Mouse (Mus musculus) layer of hippocampus, adult 18-20 months (tissue): ENCODE data around the gene Wdr63. TPM values are rescaled to one million over a fixed set of nuclear protein-coding genes. Genes with fewer than 3 reads are reported as not detected.

ENCODE experiments used
- DNase-seq, 2 experiments: peaks; one replicate each; pipeline ENCODE4 v3.0.0; 2022; ENCODE audit warnings: low spot score in 2 of 2
- total RNA-seq, 2 experiments: library from RNA; stranded (reverse); gene quantifications; 2 replicates each; pipeline ENCODE4 v1.2.3; 2021

Gene Wdr63
- total RNA-seq, 2 experiments from 2014 or later = 1.1 TPM

- no peak for DNase-seq
Measured at GRCm38 (mm10) chr3:146053873-146054272, 54.1 kb downstream of the Wdr63 start.

GRCm38 (mm10) chr3:146053082-146053814 lies 54.7 kb downstream of the Wdr63 start:
- DNase-seq = no peak

GRCm38 (mm10) chr3:146051277-146052007 lies 56.5 kb downstream of the Wdr63 start:
- DNase-seq = peak in 1 of 2 experiments; percentile 38

- no peak for DNase-seq
Measured at GRCm38 (mm10) chr3:146049951-146050350, 58.0 kb downstream of the Wdr63 start.

- DNase-seq = no peak
Measured at GRCm38 (mm10) chr3:146047704-146048207, 60.2 kb downstream of the Wdr63 start.

- no peak for DNase-seq
Measured at GRCm38 (mm10) chr3:146046076-146046475, 61.9 kb downstream of the Wdr63 start.

- DNase-seq = no peak
Measured at GRCm38 (mm10) chr3:146044977-146045376, 63.0 kb downstream of the Wdr63 start.

- DNase-seq = no peak
Measured at GRCm38 (mm10) chr3:146041382-146041781, 66.5 kb downstream of the Wdr63 start.

- no peak for DNase-seq
Measured at GRCm38 (mm10) chr3:146039132-146039903, 68.6 kb downstream of the Wdr63 start.

- no peak for DNase-seq
Measured at GRCm38 (mm10) chr3:146037906-146038305, 70.0 kb downstream of the Wdr63 start.

- no peak for DNase-seq
Measured at GRCm38 (mm10) chr3:146032976-146033375, 75.0 kb downstream of the Wdr63 start.

- no peak for DNase-seq
Measured at GRCm38 (mm10) chr3:146030255-146030836, 77.6 kb downstream of the Wdr63 start.

GRCm38 (mm10) chr3:146029234-146029633 lies 78.7 kb downstream of the Wdr63 start:
- no peak for DNase-seq

GRCm38 (mm10) chr3:146028406-146028805 lies 79.5 kb downstream of the Wdr63 start:
- DNase-seq = no peak

- DNase-seq = no peak
Measured at GRCm38 (mm10) chr3:146027116-146027515, 80.8 kb downstream of the Wdr63 start.

GRCm38 (mm10) chr3:146025499-146025898 lies 82.4 kb downstream of the Wdr63 start:
- no peak for DNase-seq

GRCm38 (mm10) chr3:146024746-146025145 lies 83.2 kb downstream of the Wdr63 start:
- DNase-seq = no peak

GRCm38 (mm10) chr3:146022232-146022631 lies 85.7 kb downstream of the Wdr63 start:
- DNase-seq = no peak

- DNase-seq = no peak
Measured at GRCm38 (mm10) chr3:146017521-146017920, 90.4 kb downstream of the Wdr63 start.

GRCm38 (mm10) chr3:146016979-146017378 lies 91.0 kb downstream of the Wdr63 start:
- no peak for DNase-seq

GRCm38 (mm10) chr3:146014321-146014720 lies 93.6 kb downstream of the Wdr63 start:
- DNase-seq = no peak
